Mouse (Mus musculus) Muller cell, postnatal 12 days (primary cell): ENCODE results near the gene Pias3.
"Not testable (repeated sequence)": the region's sequence is repeated elsewhere in the genome, so short reads cannot be mapped to it uniquely, and the experiment has no call there.

Source experiments
- DNase-seq: peaks from one replicate; pipeline ENCODE4 v3.0.0-alpha.2; 2015; ENCODE audit errors: inconsistent ontology term

Gene Pias3

DNA sequence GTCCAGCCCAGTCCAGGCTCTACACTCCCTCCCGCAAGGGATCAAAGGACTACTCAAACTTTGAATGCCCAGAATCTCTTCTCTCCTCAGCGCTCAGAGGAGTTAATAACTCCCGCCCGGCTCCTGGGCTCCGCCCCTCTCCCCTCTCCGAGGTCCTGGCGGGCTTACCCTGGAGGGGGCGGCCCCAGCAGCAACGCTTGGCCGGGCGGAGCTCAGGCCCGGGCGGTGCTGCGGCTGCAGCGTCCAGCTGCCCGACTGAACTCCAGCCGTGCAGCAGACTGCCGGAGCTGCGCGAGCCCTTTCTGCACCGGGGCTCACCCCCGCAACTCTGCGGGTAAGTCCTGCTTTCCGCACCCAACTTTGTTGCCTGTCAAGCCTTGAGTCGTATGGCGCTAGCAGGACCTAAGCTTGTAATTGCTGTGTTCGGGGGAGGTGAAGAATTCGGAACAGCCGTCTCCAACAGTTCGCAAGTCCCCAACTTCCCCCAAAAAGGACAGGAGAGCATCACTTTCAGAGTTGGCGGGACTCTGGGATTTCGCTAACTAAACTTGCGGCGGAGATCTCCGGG, at the start of gene Pias3:
TSS of gene Pias3 (plus strand) at position 187 of the 568 bp plus-strand sequence.
- peak; percentile 93 for DNase-seq

DNA sequence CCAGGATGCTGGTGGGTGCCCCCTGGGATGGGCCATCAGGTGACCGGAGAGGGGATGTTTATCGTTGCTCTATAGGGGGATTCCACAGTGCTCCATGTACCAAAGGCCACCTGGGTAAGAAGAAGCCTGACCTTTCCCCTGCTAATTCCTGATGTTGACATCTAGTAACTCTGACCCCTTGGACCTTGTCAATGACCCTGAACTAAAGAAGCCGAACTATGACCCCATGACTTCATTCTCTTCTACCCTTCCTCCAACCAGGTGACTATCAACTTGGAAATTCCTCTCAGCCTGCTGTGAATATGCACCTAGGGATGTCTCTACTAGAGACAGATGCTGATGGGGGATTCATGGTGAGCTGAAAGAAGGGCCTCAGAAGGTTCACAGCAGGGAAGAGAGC, 48.8 kb upstream of the Pias3 start:
- no peak for DNase-seq

DNA sequence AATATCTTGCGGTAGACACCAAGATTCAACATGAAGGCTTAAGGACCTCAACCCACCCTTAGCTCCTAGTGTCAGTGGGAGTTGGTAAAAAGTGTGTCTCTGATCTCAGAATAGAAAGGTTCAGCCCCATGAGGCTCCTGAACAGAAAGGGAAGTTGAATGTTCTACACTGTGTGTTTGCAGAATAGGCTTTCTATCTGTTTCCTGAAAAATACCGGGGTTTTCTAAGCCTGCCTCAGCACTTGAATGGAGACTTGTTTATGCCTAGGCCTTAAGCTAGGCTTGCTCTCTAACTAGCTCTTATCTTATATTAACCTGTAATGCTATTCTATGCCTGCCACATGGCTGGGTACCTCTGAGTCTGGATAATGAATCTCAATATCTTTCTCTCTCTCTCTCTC, 35.3 kb upstream of the Pias3 start:
- no peak for DNase-seq

DNA sequence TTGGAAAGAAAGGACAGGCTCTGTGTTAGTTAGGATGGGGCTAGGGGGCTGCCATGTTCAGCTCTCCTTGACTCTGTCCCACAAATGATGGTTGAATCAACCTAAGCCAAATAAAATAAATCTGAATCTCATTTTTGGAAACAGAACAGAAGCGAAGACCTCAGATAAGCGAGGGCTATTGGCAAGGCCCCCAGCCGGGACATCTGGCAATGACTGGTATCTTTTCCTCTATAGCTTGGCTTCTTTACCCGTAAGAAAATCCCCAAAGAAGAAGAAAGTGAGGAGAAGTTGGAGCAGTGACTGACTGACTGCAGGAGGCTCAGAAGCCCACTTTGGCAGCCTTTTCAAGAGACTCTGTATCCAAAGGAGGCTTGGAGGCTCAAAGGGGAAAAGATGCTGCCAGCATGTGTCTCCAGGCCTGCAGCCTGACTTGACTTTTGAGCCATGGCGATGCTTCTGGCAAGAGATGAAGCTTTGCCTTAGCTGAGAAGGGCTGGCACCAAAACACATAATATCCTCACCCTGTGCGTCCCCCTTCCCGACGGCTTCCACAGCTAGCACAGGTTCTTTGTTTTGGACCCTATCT, 33.4 kb upstream of the Pias3 start:
- no peak for DNase-seq

DNA sequence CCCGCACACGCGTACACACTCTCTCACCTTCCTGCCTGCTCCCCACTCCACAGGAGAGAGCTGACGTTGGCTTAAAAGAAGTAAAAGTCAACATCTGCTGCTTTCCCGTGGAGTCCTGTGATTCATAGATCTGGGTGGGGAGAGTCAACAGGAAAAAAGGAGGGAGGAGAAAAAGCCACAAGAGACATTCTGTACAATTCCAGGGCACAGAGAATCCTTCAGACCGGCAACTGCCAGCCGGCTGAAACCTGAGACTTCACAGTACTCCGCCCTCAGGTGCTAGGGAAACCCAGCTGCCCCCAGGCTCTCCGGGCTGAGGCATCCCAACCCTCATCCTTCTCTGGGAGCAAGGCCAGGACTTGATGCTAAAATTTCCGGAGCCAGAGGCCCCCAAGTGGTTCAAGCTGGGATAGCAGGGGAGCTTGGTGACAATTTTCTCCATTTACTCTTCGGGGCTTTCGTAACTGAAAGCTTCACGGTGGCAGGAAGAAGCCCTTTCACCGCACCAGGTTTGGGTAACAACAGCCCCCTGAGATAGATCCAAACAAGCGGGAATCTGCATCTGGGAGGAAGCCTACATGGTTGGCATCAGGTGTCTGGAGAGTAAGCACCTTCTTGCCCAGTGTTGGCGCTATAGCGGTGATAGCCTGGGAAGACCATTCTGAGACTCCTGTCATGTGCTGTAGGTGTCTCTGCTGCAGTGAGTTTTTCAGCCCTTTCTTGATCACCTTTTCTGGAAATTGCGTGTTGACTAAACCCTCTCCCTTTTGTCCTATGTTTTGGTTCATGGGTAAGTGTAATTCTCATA, 32.5 kb upstream of the Pias3 start:
- peak; percentile 89 for DNase-seq

DNA sequence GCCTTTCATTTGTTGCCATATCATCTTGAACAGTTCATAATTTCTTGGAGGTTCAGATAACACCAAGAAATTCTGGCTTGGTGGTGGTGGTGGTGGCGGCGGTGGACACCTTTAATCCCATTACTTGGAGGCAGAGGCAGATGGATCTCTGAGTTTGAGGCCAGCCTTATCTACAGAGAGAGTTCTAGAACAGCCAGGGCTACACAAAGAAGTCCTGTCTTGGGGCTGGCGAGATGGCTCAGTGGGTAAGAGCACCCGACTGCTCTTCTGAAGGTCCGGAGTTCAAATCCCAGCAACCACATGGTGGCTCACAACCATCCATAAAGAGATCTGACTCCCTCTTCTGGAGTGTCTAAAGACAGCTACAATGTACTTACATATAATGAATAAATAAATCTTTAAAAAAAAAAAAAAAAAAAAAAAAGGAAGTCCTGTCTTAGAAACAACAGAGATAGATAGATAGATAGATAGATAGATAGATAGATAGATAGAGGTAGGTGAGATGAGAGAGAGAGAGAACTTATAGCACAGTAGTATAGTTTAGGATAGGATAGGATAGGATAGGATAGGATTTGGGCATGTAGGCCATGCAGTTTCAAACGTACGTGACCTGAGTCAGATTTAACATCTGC, 30.3 kb upstream of the Pias3 start:
- not testable (repeated sequence) for DNase-seq

DNA sequence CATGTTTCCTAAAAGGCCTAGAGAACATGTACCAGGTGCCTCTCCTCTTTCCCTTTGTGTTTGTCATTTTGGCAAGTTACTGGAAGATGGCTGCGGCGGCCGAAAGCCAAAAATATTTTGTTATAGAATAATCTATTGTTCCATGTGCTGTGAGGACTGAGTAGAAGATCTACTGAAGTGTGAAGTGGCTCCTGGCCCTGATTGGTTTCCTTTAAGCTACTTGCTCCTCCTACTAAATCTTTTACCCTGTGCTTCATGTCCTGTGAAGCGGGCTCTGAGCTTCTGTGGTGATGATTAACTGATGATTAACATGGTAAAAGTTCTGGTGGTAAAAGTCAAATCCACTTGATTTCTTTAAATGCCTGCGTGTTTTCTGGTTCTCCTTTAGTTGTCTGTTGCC, 29.3 kb upstream of the Pias3 start:
- DNase-seq = no peak

DNA sequence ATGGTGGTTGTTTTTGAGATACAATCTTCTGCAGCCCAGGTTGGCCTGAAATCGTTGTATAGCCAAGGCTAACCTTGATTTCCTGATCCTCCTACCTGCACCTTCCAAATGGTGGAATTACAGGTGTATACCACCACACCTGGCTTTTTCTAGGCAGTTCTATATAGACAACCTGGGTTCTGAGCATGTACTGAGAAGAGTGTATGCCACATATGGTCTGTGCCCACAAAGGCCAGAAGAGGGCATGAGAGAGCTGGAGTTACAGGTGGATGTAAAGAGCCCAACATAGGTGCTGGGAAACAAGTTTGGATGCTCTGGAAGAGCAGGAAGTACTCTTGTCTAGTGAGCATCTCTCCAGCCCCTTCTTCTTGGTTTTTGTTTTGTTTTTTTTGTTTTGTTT, 28.9 kb upstream of the Pias3 start:
- no peak for DNase-seq

DNA sequence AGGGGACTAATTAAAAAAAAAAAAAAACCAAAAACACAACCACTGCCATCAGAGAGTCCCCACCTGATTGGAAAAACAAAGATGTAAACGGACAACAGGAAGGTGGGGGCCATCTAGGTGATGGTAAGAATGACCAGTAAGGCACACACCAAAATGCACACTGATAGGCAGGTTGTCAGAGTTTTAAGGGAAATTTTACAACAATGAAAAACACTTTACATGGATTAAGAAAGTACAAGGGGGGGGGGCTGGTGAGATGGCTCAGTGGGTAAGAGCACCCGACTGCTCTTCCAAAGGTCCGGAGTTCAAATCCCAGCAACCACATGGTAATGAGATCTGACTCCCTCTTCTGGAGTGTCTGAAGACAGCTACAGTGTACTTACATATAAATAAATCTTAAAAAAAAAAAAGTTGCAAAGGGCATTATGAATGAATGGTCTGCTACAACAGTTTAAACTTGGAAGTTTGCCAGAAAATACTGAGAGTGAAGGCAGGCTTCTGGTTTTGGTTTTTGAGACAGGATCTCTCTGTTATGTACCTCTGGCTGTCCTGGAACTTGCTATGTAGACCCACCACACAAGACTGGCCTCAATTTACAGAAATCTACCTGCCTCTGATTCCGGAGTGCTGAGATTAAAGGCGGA, 27.6 kb upstream of the Pias3 start:
- no peak for DNase-seq

DNA sequence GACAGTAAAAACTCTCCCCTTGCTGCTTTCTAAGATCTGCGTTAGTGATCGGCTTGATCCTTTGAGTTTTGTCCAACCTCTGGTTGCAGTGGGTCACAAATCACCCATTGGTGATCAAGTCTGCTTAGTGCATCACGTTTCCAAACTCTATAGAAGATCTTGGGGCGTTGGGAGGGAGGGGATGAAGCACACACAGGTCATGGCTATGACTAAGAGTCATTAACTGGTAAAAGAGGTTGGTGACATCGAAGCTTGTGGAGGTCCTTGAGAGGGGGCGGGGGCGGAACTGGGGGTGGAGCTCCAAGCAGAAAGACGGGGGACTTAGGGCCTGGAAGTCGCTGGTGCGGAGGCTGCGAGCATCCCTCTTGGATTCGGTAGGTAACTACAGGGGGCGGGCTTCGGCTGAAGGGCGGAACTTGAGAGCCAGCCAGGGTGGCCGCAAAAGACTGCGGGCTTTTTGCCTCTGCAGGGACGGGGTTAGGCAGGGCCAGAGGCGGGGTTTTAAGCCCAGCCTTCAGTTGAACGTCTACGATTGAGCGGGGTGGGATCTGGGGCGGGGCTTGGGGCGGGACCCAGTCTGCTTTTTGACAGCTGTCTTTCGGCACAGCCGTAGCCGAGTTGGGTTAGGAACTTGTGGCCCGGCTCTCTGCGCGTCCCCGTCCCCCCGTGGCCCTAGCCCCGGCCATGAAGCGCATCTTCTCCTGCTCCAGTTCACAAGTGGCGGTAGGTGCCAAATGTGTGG, 26.3 kb upstream of the Pias3 start, which contains the start of gene Ankrd35:
TSS of gene Ankrd35 (plus strand) at position 405 of the 742 bp plus-strand sequence.
- peak; percentile 92 for DNase-seq

DNA sequence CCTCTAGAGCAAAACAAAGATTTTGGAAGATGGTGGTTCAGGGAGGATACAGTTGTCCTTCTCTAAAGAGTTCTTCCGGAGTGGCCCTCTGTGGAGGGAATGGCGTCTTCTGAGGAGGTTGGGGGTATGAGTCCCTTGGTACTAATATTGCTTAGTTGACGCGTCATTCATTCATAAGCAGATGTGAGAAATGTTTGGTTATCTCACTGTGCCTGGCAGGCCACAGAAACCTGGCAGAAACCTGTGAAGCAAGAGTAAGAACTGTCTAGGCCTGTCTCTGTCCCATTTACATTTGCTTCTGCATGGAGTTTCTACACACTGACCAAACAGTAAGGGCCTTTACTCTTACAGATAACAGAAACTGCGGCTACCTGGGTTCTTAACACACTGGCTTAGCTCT, 24.7 kb upstream of the Pias3 start:
- DNase-seq = no peak

DNA sequence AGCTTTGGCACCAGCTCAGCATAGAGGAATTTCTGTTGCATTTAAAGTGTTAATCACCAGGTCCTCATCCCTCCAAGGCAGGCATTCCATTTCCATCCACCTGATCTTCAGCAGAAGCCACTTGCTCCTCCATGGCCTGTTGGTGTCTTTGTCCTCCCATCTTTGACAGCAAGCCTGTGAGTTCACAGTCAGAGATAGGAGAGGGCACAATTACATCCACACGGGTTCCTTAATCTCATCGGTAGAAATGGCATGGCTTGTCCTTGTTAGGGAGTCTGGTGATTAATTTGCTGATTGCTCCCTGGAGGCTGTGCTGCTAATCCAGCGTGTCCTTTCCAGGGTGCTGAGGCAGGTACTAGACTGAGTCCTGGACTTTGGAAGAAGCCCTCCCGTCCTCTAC, 22.7 kb upstream of the Pias3 start:
- DNase-seq = no peak

DNA sequence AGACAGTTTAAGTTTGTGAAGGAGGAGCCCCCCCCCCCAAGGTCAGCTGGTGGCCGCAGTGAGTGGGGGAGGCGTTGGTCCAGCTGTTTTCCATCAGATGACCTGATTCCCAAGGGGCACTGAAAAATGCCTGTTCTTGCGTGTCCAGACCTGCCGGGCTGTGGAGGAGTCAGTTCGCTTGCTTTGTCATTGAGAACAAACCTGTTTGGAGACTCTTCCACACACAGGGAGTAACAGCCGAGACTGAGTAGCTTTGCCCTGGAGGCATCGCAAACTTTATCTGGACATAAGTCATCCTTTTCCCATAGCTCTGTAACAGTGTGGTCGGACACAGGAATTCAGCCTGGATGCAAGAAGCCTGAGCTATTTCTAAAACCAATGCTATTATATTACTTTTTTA, 21.7 kb upstream of the Pias3 start:
- no peak for DNase-seq

DNA sequence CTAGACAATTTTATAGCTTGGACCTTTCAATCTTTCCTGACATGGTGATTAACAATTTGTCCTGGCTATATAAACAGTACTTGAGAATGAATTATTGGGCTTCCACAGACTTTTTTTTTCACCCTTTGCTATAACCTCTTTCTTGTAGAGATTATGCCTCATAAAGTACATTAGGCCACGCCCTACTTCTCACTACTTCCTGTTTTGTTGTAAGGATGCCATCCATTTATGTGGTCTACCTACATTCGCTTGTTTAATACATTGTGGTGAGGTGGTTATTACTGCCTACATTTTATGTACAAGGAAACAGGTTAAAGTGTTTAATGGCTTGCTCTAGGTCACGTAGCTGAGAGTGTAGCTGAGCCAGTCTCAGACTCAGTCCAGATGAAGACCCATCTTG, 21.0 kb upstream of the Pias3 start:
- DNase-seq = no peak

DNA sequence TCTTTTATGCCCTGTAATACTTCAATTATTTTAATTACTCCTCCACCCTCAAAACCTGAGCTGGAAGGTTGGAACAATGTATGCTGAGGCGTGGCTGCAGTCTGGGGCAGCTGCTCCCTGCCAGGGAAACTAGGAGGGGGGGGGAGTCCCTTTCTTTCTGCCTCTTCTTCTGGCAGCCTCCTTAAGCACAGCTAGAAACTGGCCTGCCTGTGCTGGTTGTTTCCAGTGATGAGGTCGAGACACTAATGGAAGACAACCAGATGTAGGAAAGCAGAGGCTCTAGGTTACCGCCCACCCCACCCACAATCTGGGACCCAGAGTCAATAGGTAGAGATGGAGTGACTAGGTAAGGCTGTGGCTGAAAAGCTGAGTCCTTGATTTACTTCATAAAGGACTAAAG, 20.5 kb upstream of the Pias3 start:
- DNase-seq = no peak

DNA sequence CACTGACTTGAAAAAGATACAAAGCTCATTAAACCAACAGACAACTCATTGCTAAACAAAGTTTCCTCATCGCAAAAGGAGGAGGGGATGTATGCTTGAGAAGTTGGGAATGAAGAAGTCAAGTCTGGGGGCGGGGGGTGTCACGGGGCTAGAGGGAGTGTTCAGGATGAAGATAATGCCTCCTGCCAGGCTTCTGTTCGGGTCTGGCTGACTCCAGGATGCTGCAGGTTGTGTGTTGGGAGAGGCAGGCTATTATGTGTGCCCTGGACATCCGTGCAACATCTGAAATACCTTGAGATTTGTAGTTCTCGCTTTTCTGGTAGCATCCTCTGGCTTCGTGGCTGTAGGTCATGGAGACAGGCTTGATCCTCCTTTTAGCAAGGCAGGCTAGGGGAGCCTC, 17.7 kb upstream of the Pias3 start:
- DNase-seq = no peak

DNA sequence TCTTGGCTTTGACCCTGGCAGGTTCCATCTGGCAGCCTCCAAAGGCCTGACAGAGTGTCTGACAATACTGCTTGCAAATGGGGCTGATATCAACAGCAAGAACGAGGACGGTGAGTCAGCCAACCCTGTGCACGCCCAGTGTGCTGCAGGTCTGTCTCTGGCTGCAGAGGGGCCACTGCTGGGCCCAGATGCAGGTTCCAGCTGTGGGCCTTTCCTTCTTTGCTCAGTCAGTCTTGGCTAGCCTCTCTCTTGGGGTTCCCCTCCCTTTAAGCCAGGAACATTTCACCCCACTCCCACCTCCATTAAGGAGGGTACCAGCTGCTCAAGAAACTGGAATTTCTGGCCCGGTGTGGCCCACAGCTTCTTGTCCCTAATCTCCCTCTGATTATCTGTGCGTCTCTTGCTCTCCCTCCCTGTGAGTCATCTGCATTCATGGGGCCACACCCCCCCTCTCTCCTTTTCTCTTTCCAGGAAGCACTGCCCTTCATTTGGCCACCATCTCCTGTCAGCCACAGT, 17.0 kb upstream of the Pias3 start:
- DNase-seq = peak; percentile 35

DNA sequence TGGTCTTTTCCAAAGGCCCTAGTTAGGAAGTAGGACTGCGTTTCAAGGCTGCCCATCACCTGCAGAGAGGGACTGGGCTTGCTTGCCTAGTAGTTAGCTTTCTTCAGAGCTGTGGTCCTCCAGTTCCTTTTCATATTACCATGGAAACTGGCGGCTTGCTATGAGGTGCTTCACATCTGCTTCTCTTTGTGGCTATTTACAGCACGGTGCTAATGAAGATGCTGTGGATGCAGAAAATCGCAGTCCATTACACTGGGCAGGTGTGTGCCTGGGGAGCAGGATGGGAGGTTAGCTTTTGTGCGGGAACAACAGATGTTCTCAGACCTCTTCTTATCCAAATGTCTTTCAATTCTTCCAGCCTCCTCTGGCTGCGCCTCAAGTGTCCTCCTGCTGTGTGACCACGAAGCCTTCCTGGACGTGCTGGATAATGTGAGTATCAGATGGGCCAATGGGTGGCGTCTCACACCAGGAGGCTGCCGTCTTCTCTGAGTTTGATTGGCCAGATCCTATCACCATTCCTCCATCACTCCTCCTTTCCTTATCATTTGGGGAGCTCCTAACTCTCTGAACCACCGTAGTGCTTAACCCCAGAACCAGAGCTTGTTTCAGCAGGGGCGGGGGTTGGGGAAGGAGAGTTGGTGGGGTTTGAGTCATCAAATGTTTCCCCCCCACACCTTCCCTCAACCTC, 15.8 kb upstream of the Pias3 start:
- DNase-seq = no peak

DNA sequence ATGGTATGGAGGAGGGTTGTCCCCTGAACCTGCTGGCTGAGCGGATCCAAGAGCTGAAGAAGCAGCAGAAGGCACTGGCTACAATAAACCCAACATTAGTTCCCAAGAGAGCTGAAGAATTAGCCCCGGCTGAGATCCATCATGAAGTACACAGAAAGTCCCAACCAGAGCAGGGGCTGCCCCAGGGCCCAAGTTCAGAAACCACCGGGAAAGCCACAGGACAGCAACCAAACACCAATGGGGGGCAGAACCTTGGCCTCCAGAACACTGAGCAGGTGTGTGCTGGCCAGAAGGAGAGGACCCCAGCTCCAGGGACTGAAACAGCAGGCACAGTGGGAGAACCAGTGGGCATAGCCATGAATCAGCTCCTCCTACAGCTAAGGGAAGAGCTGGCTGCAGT, 12.7 kb upstream of the Pias3 start:
- no peak for DNase-seq

DNA sequence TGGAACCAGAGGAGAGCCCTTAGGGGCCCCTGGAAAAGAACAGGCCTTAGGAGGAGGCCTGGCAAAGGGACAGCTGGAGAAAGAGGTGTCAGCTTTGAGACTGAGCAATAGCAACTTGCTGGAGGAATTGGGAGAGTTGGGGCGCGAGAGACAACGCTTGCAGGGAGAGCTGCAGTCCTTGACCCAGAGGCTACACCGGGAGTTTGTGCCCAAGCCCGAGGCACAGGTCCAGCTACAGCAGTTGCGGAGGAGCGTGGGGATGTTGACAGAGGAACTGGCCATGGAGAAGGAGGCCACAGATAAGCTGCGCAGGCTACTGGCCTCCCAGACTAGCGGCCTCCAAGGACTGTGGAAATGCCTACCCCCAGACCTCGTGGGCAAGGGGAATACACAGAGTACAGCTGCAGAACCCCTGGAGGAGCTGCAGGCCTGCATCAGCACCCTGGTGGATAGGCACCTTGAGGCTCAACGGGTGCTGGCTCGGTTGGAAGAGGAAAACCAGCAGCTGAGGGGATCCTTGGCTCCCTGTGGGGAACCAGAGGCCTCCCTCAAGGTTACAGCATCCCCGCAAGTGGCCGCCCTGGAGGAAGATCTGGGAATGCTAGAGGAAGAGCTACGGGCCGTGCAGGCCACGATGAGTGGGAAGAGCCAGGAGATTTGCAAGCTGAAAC, 11.9 kb upstream of the Pias3 start:
- no peak for DNase-seq
